Mouse (Mus musculus): ENCODE data around the gene 3110082J24Rik.

Gene 3110082J24Rik

DNA sequence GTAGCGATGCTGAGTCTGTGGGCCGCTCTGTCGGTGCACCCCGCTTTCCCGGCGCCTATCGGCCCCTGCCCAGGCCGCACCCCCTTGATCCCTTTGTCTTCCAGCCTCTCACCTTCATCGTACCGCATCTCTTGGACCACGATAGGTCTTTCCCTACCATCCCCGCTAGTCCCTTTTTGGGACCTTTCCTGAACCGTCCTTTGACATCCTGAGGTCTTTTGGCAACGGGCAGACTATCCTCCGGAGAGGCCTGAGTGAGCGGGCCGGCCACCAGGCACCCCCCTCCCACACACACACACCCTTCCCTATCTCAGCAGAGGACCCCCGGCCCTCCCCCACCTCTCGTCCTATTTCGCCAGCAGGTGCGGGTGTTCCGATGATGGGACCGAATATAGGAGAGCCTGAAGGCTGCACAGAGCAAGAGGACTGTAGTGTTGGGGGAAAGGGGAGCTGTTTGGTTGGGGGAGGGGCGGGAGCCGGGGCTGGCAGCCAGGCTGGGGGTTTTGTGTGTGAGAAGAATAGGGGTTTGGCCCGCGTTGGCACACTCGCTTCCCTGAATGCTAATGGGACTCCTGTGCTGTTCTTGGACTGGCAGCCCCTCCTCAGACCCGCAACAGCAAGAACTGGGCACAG, at the start of gene 3110082J24Rik:
TSS of gene 3110082J24Rik (minus strand) at position 419 of the 633 bp plus-strand sequence.
- no peak for DNase-seq (ENCODE audit: low read depth, low spot score)

DNA sequence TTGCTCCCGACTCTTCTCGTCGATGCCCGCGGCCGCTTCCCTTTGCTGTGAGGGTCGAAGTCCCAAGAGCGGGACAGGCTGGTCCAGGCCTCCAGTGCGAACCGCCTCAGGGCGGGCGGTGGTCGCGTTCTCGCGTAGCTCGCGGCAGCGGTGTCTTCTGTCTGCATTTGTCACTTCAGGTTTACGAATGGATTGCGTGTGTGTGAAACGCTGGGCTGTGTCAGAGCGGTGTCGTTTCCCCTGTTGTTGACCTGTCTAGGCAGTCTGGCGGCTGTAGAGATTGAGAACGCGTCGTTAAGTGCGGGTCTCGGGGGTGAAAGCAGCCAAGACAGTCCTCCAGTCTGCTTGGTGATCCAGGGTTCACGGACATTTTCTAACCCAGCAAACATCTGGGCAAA, 49.5 kb upstream of the 3110082J24Rik start:
- no peak for DNase-seq (ENCODE audit: low read depth, low spot score)

DNA sequence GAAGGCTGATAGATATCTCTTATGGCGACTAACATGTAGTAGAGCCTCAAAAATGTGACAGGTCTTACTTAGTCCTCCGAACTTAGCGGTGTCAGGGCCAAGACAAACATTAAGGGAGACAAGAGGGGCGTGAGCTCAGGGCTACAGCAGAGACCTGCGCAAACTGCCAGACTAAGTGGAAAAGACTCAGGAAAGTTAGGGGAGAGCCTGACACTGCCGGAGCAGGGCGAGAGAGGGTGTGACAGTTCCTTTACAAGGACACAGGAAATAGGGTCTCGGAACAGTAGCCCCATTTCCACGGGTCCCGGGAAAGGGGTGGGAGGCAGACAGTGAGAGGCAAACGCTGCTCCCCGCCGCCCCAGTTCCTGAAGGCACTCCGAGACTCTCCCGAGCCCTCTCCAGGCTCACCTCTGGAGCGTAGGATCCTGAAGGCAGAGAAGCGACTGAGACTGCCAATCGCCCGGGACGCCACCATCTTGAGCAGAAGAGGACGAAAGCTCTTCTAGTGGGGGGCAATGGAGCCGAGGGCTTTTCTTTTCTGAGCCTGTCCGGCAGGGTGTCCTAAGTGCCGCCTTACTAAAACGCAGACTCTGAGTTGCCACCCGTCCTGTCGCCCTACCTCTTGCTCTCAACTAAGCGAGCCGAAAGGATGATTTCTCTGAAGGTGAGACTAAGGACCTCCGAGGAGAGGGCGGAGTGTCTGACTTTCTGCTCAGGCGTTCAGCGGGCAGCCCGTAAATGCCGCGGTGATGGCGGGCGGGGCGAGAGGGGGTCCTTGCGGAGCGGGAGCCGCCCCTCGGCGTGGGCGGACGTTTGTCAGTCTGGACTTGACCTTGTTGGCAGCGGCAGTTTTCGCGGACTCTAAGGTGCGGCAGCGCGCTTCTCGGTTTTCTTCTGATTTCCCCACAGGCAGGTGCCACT, 48.8 kb upstream of the 3110082J24Rik start, which contains the start of the genes Hadha and Hadhb:
TSS of gene Hadha (minus strand) at position 689 of the 921 bp plus-strand sequence.
TSS of gene Hadhb (plus strand) at position 775 of the 921 bp plus-strand sequence.
- DNase-seq (ENCODE audit: low read depth, low spot score): peak; percentile 85

DNA sequence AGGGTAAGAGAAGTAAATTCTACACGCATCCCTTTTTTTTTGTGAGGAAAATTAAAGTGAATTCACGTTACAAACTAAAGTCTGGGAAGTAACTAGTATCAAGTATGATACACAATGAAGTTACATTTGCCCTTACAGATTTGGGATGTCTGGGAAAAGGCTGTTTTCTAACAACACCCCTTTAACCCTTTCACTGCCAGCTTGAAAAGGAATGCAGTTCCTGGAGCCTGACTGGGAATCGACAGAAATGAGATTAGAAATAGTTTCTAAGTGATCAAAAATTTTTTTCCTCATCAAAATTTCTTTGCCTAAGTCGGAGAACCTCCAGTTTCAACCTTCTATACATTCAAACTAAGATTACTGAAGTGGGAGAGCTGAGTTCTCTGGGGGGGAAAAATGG, 48.1 kb upstream of the 3110082J24Rik start:
- no peak for DNase-seq (ENCODE audit: low read depth, low spot score)

DNA sequence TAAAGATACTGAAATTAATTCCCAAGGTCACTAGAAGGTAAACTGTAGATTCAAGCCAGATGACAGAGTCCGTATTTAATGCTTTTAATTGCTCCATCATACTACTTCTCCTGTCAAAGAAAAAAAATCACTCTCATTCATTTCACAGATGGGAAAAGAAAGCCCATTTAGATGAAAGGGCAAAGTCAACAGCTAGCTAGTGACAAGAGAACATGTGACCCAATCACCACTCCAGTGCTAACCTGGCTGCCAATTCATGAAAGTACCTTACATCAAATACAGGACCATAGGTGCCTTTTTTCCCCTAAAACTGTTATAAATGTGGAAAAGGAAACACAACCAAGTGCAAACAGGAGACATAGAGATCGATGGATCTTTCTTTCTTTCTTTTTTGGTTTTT, 47.3 kb upstream of the 3110082J24Rik start:
- no peak for DNase-seq (ENCODE audit: low read depth, low spot score)

DNA sequence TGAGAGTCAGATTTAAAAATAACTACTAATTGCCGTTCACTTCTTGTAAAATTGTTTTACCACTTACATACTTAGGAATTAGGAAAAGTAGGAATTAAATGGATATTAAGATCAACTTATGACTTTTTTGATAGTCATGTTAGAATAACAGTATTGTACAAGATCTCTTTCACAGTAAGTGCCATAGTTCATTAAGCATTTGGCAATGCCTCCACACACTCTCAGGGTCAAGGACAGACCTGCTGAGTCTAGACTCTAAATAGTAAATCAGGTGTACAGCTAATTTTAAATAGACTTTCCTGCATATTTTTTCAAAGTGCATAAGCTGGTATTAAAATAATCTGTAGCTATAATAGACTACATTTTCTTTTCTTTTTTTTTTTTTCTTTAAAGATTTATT, 46.5 kb upstream of the 3110082J24Rik start:
- DNase-seq (ENCODE audit: low read depth, low spot score): no peak

DNA sequence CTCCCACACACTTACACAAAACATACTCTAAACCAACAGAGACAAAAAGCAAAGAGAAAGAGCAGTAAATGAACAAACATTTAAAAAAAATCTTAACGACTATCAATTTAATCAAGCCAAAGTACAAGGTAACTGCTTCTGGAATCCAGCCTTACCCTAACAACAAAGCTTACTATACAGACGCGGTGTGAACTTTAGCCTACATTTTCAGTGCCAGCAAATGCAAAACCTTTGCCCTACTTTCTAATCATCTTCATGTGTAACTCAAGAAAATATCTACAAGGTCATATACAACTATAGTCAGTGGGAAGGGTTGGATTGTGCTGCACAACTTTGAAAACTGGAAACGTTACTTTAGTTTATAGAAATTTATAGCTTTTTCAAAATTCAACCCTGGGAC, 46.1 kb upstream of the 3110082J24Rik start:
- DNase-seq (ENCODE audit: low read depth, low spot score): no peak

DNA sequence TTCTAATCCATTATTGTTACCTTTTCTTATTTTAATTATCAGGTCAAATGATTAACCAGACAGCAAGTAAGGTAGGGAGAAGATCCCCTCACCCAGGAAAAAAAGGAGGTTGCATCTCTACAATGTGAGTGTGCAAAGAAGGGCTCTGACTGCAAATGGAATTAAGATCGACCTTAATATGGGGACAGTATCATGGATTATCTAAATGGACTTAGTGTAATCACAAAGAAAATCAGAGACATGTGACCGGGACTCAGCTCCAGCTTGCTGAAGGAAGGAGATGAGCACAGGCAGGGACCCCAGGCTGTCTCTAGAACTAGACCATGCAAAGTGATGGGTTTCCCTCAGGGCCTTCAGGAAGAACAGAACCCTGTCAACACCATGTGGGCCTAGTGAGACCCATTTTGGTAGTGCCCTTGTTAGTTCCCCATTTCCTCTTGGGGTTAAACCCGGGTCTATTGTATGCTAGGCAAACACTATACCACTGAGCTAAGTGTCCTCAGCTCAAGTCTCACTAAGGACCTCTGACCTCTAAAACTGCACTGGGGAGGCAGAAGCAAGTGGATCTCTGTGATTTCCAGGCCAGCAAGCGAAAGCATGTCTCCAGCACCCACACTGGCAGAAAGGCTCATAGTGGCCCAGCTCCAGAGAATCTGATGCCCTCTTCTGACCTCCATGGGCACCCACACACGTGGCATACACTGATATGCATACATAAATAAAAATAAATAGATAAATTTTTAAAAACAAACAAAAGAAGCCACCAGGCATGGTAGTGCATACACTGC, 42.4 kb upstream of the 3110082J24Rik start:
- DNase-seq (ENCODE audit: low read depth, low spot score): peak; percentile 35

DNA sequence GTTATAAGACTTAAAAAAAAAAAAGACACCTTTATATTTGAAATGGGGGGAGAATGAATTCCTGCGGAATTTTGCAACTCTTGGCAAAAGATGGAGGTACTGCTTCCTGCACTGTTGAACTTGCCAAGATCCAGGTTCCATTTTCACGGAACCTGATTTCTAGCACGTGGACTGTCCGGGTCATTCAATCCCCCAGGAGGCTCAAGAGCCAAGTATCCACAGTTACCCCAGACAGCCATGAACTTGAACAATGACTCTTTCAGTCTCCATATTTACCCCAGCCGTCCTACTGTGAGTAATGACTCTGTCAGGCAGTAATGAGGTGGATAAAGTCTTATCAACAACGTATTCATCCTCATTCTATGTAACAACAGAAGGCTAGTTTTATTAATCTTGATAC, 40.6 kb upstream of the 3110082J24Rik start:
- no peak for DNase-seq (ENCODE audit: low read depth, low spot score)

DNA sequence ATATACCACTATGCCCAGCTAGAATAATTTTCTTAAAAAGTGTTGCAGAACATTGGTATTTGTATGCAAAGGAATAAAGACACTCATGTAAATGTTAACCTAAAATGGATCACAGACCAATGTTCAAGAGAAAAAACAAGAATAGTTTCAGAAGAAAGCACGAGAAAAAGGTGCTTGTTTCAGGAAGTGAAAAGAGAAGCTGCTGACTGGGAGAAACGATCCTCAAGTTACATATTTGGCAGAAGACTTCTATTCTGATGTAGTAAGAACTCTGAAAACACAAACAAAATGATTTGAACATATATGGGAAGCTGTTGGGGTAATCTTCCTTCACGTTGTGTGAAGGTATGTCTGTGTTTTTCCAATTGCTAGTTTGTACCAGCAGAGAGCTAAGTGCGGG, 32.3 kb upstream of the 3110082J24Rik start:
- DNase-seq (ENCODE audit: low read depth, low spot score): no peak

DNA sequence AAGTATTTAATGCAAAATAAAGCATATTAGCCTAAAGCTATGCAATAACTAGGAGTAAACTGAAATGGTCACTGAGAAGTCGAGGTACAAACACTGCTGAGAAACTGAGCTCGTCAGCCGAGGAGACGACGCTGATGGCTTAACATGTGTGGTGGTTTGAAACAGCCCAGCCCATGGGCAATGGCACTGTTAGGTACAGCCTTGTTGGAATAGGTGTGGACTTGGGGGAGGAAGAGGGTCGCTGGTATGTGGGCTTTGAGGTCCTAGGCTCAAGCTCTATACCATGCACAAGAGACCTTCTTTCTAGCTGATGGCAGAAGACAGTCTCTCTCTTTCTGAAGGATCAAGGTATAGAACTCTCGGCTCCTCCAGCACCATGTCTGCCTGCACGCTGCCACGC, 31.4 kb upstream of the 3110082J24Rik start:
- no peak for DNase-seq (ENCODE audit: low read depth, low spot score)

DNA sequence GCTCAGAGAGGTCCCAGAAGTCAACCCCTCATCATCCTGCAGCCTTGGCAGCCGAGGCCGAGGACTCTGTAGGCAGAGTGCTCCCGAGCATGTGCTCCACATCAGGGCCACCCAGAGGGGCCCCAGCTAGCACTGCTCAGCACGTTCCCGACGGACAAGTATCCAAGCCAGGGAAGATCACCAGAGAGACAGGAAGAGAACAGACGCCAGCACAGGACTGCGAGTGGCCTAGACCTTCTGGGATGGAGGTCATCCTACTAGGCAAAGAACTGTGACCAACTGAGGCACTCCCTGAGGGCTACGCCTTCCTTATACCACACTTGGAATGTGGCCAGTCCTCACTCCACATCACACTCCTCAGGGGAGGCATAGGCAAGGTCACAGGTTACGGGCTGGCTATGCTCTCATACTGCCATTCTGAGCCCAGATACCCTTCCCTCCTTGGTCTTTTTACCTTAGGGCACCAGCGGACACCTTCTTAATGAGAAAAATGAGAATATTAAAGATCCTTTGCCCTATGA, 29.9 kb upstream of the 3110082J24Rik start:
- no peak for DNase-seq (ENCODE audit: low read depth, low spot score)

DNA sequence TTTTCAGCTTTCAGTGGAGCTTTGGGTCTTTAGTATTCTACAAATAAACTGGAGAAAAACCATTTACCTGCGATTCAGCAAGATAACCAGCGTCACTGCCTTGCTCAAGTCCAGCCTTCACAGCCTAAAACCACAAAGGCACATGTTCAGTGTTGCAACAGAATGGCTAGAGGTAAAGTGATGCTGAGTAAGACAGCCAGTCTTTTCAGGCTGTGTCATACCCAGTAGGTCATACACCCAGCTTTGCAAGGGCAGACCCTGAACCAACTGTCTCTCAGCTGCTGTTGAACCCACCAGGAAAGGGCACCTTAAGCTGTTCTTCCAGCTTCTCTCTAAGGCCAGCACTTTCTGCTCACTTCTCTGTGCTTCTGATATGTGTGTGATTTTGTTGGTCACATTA, 26.3 kb upstream of the 3110082J24Rik start:
- no peak for DNase-seq (ENCODE audit: low read depth, low spot score)

DNA sequence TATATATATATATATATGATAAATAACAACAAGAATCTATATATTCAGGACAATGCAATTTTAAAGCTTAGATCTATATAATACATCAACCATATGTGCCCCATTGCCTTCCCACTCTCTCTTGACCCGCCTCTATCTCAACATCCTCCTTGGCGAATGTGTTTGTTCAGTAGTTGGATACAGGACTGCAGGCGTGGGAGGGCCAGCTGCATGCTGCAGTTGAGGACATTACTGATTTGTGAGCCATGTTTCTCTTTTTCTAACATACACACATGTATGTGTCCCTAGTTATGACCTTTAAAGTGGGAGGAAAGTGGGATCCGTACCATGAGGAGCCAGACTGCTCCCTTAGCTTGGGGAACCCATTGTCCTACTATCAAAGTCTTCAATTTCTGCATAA, 25.4 kb upstream of the 3110082J24Rik start:
- DNase-seq (ENCODE audit: low read depth, low spot score): no peak

DNA sequence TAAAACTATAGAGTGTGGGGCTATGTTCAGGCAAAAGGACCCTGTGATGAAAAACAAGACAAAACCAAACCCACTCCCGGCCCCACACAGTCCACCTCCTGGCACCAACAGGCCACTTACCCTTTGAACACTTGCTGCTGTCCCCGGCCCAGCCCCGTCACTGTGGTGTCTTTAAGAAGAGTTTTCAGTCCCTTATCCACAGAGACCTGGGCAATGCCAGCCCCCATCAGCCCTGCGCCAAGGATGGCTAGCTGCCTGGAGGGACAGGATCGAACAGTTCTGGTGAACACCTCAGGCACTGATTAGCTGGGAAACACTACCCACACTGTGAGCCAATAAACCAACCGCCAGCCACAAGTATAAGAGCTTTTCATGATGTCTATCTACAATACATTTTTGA, 22.8 kb upstream of the 3110082J24Rik start:
- no peak for DNase-seq (ENCODE audit: low read depth, low spot score)

DNA sequence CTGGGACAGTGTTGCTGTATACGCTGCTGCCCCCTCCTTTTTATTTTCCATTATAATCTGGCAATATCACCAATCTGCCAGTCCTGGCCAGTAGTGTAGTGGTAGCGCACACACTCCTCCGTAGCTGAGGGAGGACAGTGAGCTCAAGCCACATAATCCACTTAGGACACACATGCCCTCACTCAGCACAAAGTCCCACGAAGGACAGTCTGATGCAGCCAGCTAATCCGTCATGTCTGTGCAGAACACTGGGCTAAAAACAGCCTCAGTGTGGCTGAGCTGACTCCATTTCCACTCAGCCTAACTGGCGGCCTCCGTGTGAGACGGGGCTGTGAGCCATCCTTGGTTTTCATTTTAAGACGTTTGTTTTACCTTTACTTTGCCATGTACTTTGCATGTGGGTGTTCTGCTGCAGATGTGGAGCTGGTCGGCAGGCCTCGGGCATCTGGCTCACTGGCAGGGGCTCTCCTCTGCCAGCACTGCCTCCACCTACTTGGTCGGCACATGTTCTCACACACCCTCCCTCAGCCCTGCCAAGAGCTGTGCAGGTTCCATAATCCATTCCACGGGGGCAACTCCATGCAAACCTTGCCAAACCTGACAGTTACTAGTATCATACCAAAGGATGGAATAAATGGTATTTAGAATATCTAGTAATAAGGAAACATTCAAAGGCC, 22.2 kb upstream of the 3110082J24Rik start:
- DNase-seq (ENCODE audit: low read depth, low spot score): peak; percentile 42

DNA sequence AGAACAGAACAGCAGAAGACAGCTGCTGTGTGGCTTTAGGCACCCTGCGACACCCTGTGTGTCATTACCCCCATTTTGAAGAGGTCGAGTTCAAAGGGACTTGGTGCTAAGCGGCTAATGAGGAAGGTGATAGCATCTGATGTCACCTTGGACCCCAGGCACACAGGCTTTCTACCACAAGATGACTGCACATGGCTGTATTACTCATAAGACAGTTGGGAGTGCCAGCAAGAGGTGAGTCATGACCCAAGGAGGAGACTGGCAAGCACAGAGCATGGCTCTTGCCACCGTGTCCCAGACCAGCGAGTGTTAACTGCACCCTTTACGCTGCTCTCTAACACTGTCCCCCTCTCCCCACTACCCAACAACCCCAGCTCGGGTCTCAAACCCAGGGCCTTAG, 20.9 kb upstream of the 3110082J24Rik start:
- no peak for DNase-seq (ENCODE audit: low read depth, low spot score)

DNA sequence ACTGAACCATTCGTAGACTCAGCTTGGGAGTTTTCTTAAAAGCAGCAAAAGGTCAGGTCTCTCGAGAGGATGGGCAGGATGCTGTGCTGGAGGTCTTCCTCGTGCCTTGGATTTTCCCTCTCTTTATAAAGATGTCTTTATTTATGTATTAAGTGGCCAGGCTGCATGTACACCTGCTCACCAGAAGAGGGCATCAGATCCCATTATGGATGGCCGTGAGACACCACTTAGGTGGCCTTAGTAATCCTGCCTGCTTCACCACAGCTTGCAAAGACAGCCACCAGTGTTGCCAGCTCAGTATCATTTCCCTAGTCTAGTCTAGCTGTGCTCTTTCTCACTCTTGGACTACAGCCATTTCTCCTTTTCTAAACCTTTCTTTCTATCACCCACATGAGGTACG, 19.7 kb upstream of the 3110082J24Rik start:
- peak; percentile 40 for DNase-seq (ENCODE audit: low read depth, low spot score)

DNA sequence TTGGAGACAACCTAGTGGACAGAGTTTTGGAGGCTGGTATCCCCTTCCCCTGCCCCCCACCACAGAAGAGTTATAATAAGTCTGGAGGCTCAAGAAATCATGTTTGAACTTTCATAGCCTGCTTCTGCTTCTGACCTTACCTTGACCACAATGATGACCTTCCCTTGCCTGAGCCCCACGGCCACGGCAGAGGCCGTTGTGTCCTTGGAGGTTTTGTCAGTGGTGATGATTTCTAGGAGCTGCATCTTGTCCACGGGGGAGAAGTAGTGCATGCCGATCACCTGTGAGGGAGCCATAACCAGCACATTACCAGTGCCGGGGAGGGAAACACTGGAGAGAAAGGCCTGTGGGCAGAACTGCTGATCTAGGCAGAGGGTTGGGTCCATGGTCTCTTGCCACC, 16.6 kb upstream of the 3110082J24Rik start:
- DNase-seq (ENCODE audit: low read depth, low spot score): no peak

DNA sequence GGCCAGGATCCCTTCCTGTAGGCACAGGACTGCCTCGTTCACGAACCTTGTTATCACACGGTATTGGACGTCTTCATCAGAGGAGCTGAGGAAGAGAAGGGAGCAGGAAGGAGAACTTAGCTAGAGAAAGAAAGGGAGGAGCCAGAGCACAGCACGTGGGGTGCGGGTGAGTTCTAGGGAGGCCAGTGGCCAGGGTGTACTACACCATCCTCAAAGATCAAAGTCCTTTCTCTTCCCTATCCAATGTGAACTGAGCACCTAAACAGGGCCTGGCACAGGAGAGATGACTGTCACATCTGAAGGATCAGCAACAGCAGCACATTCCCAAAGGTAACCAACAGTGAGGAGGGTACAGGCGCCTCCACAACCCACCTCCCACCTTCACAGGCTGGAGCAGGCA, 14.2 kb upstream of the 3110082J24Rik start:
- DNase-seq (ENCODE audit: low read depth, low spot score): no peak

DNA sequence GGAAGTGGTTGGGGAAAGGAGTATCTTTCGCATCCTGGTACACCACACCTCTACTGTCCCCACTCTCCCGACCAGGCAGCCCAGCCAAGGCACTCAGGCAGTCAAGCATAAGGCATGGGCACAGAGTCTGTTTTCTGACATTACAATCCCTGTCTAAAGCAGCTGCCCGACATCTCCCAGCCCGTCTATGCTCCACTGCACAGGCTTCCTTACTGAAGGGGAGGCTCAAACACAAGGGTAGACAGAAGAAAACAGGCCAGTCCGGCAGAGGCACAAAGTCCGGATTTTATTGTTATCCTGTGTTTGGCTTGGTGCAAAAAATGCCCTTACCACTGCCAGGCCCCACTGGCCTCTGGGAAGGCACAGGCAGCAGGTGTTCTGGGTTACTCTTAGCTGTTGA, 13.3 kb upstream of the 3110082J24Rik start:
- DNase-seq (ENCODE audit: low read depth, low spot score): no peak

All from retina, postnatal 7 days (tissue).